Mouse (Mus musculus): ENCODE data around the gene Cavin1. TPM values are rescaled to one million over a fixed set of nuclear protein-coding genes. Genes with fewer than 3 reads are reported as not detected.

Cavin1 gene
- total and polyA plus RNA-seq, 3 experiments: 0.05 to 0.21 (median 0.13) TPM

- TF ChIP-seq GABPA (IDR thresholded peaks at IDR 0.05; ENCODE audit: insufficient replicate concordance, low read depth, low read length) (no peak), EP300 (IDR thresholded peaks at IDR 0.05; ENCODE audit: low read length) (no peak)
These were observed 23.1 kb downstream of the Cavin1 start (continued) for GRCm38 (mm10) chr11:100947548-100947947.

- Histone ChIP-seq H3K4me3 (replicated peaks in 1 of 3; ENCODE audit: low read depth in 2 of 3, low read length in 2 of 3, poor library complexity in 1 of 3) (no peak overlapping the region), H3K4me1 (ENCODE audit: control insufficient read depth in 1 of 2, insufficient read depth in 2 of 2) (peaks cover 2 to 7% of the 10 kb centered on the region in 2 experiments; a peak in 3 of 4 replicates), H3K9ac (ENCODE audit: insufficient read depth, low read depth) (no peak overlapping the region), H3K36me3 (replicated peaks in 1 of 2; ENCODE audit: control insufficient read depth in 1 of 2, insufficient read depth in 1 of 2, low read length in 1 of 2) (no peaks in the 10 kb centered on the region), H3K4me2 (ENCODE audit: insufficient read depth, low read depth, poor library complexity, severe bottlenecking) (no peak overlapping the region), H3K27ac (ENCODE audit: insufficient read depth, low read depth) (no peak overlapping the region), H3K79me2 (replicated peaks; ENCODE audit: control insufficient read depth, extremely low read depth, insufficient read depth, poor library complexity, severe bottlenecking) (no peaks in the 10 kb centered on the region), H3K9me3 (replicated peaks; ENCODE audit: low read length) (peaks cover 15% of the 10 kb centered on the region), H3K27me3 (replicated peaks) (no peaks in the 10 kb centered on the region)
- dilution Hi-C loops (cut with MboI; ENCODE audit: extremely low pct_ligation_motif_present, extremely low pct_unique_long_range_greater_than_20kb, low sequenced_read_pairs) (no loop called here), in situ Hi-C loops (cut with MboI; ENCODE audit: low pct_ligation_motif_present, low pct_unique_long_range_greater_than_20kb, low sequenced_read_pairs) (no loop called here)
- DNase-seq (ENCODE audit: extremely low read depth): no peak
- TF ChIP-seq MXI1 (IDR thresholded peaks at IDR 0.05; ENCODE audit: low read depth, low read length) (no peak), HCFC1 (IDR thresholded peaks at IDR 0.05; ENCODE audit: low read depth, low read length) (no peak), CHD2 (IDR thresholded peaks at IDR 0.05; ENCODE audit: low read length) (no peak), USF2 (conservative IDR thresholded peaks at IDR 0.05; ENCODE audit: low read depth, low read length) (no peak), ZKSCAN1 (IDR thresholded peaks at IDR 0.05; ENCODE audit: borderline replicate concordance, low read depth, low read length) (no peak), CTCF (conservative IDR thresholded peaks at IDR 0.05 in 1 of 2, IDR thresholded peaks at IDR 0.05 in 1 of 2; ENCODE audit: low read depth in 2 of 2, low read length in 2 of 2) (no peak), BHLHE40 (IDR thresholded peaks at IDR 0.05; ENCODE audit: low read depth, low read length) (no peak), E2F4 (IDR thresholded peaks at IDR 0.05; ENCODE audit: insufficient replicate concordance, low read depth, low read length) (no peak), UBTF (IDR thresholded peaks at IDR 0.05; ENCODE audit: low read depth, low read length) (no peak), MAFK (IDR thresholded peaks at IDR 0.05; ENCODE audit: insufficient replicate concordance, low read length) (no peak), IRF4 (IDR thresholded peaks at IDR 0.05; ENCODE audit: low read depth, low read length) (no peak)
These were observed 23.8 kb downstream of the Cavin1 start for GRCm38 (mm10) chr11:100946862-100947261.

GRCm38 (mm10) chr11:100942388-100942787, 28.3 kb downstream of the Cavin1 start:
- Histone ChIP-seq H3K9me3 (replicated peaks; ENCODE audit: low read length) (peaks cover 9% of the 10 kb centered on the region), H3K9ac (ENCODE audit: insufficient read depth, low read depth) (no peak overlapping the region), H3K4me3 (replicated peaks in 1 of 3; ENCODE audit: low read depth in 2 of 3, low read length in 2 of 3, poor library complexity in 1 of 3) (no peak overlapping the region), H3K79me2 (replicated peaks; ENCODE audit: control insufficient read depth, extremely low read depth, insufficient read depth, poor library complexity, severe bottlenecking) (peaks cover 15% of the 10 kb centered on the region), H3K27ac (ENCODE audit: insufficient read depth, low read depth) (no peak overlapping the region), H3K4me2 (ENCODE audit: insufficient read depth, low read depth, poor library complexity, severe bottlenecking) (no peak overlapping the region), H3K4me1 (ENCODE audit: control insufficient read depth in 1 of 2, insufficient read depth in 2 of 2) (peaks cover 0 to 17% of the 10 kb centered on the region in 2 experiments; a peak in 2 of 4 replicates), H3K36me3 (replicated peaks in 1 of 2; ENCODE audit: control insufficient read depth in 1 of 2, insufficient read depth in 1 of 2, low read length in 1 of 2) (no peaks in the 10 kb centered on the region), H3K27me3 (replicated peaks) (no peaks in the 10 kb centered on the region)
- in situ Hi-C loops (cut with MboI; ENCODE audit: low pct_ligation_motif_present, low pct_unique_long_range_greater_than_20kb, low sequenced_read_pairs): no loop called here
- dilution Hi-C loops (cut with MboI; ENCODE audit: extremely low pct_ligation_motif_present, extremely low pct_unique_long_range_greater_than_20kb, low sequenced_read_pairs): no loop called here
- no peak for TF ChIP-seq MYC (IDR thresholded peaks at IDR 0.05; ENCODE audit: low read depth, low read length)
- no peak for TF ChIP-seq ELF1 (IDR thresholded peaks at IDR 0.05; ENCODE audit: low read depth, low read length)
- no peak for TF ChIP-seq KAT2A (IDR thresholded peaks at IDR 0.05; ENCODE audit: insufficient replicate concordance, low read length)
- no peak for TF ChIP-seq MAZ (IDR thresholded peaks at IDR 0.05; ENCODE audit: low read depth, low read length)
- no peak for TF ChIP-seq CHD1 (IDR thresholded peaks at IDR 0.05; ENCODE audit: low read depth, low read length)
- no peak for TF ChIP-seq PAX5 (IDR thresholded peaks at IDR 0.05; ENCODE audit: low read length)
- TF ChIP-seq POLR2A (IDR thresholded peaks at IDR 0.05; ENCODE audit: low read depth, low read length): no peak
- no peak for TF ChIP-seq TBP (conservative IDR thresholded peaks at IDR 0.05; ENCODE audit: low read depth, low read length)
- TF ChIP-seq ETS1 (conservative IDR thresholded peaks at IDR 0.05; ENCODE audit: low read depth, low read length): no peak
- no peak for DNase-seq (ENCODE audit: extremely low read depth)

Measured in CH12.LX (cell line).